Mouse (Mus musculus) liver, adult (tissue): ENCODE measurements around the gene Hivep1.

Experiments
- GATA4 ChIP-seq: IDR thresholded peaks from 2 replicates; pipeline ENCODE4 v1.6.1; 2014; ENCODE audit warnings: mild to moderate bottlenecking, low read length; ENCODE audit not compliant: insufficient replicate concordance

Hivep1 gene

DNA sequence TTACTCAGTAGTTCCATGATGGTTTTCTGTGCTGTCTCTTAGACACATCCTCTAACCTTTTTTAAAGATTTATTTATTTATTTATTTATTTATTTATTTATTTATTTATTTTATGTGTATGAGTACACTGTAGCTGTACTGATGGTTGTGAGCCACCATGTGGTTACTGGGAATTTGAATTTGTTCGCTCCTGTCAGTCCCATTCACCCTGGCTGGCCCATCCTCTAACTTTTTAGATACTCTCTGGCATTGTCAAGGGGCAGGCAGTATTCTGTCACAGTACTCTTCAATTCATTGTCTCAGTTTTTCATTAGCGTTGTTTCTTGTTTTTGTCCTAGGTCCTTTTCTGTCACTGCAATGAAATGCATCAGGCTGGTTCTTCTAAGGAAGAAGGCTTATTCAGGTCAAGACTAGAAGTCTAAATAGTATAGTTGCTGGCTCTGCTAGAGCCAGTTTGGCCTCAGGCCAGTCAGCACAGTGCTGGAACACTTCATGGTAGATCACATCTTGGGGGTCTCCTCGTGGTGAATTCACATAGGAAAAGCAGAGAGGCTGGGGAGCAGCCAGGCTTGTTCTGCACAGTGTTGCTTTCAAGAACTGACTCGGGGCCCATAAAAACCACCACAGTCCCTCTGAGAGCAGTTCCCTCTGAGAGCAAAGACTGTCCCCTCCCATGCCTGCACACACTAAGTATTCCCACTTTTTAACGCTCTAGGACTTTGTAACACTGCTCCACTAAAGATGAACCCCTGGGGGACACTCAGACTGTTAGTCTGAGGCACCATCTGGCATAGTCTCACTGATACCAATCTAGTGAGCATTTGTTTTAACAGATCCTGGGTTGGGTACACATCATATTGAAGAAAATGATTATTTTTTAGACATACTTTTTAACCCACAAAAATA is 70.2 kb downstream of the Hivep1 start:
- TF ChIP-seq GATA4 = no peak

- TF ChIP-seq GATA4 = no peak
These were observed 92.8 kb downstream of the Hivep1 start for GRCm38 (mm10) chr13:42144627-42145026.

DNA sequence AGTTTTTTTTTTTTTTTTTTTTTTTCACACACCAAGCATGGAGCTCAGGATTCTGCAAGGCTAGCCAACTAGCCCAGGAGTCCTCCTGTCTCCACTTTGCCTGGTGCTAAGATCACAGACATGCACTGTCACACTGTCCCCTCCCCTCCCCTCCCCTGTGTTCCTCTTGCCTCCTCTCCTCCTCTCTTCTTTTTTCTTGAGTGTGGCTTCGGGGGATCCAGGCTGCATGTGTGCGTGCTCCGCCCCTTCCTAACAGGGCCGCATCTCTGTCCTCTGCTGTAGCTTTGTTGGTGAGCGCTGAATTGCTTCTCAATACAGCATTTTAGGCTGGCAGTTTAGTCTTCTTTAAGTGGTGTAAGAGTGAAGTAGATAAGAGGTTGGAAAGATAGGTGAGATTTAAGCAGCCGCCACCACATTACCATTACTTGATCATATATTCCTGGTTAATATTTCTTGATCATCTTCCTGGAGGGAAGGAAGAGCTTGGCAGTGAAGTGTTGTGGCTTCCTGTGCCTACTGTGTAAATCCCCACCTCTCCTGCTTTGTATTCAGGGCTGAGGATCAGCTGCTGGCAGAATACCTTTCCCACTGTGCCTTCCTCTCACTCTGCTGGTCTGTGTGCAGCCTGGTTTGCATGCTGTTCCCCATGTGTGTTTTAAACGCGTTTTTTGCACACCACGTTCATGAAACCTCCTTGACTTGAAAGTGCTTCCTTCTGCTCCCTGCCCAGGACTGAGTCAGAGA is 97.7 kb downstream of the Hivep1 start:
- TF ChIP-seq GATA4 = no peak

DNA sequence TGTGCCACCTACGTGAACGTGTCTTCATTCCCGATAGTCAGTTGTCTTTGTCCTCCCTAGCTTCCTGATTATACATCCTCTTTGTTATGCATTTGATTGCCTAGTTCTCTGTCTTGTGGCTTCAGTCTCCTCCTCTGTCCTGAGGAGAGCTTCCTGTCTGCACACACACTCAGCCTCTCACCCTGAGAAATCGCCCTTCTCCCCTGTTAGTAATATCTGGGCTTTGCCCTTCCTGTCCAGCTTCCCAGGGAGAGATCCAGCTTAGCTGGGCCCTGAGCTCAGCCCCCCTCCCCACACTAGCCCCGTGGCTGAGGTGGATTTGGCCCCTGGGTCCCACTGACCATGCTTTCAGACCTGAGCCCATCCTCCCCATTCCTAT is 98.2 kb downstream of the Hivep1 start:
- TF ChIP-seq GATA4 = no peak

DNA sequence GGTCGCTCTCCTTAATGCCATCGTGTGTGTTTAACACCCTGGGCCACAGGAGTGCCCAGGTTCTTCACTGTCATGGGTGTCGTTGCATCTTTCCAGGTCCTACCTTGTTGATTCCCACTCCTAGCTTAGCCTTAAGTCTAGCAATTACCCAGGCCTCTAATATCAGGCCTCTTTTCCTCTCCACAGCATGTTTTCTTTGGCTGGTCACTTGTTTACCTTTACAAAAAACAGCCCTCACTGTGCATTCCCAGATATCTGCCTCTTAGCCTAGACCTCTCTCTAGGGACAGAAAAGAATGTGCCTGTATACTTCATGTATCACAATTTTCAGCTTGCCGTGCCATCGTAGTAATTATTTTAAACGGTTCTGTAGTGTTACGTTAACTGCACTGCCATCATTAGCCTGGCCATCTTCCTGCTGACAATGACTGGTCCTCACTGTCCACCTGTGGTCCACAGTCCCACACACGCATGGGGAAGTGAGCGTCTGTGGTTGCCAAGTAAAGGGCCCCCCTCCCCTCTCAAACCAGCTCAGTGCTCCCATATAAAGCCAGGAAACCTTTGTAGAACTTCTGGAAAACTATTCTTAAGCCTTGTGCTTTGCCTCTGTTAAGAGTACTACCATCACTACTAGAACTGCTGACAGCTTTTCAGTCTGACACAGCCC is 98.8 kb downstream of the Hivep1 start:
- no peak for TF ChIP-seq GATA4

DNA sequence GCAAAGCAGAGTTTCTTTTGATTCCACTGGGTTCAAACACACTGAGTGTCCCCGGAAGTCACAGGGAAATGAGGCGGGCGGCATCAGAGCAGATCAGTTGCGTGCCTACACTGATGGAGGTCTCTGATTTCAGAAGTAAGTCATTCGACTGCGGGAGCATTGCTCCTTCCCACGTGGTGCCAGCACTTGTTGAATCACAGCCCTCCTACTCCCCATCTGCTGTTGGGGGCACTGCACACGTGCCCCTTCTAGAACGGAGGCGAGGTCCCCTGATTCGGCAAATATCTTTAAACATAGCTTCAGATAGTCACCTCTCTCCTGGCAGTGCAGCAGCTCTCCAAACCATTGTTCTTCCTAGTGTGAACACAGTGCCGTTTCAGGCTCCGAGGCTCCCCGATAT is 106.4 kb downstream of the Hivep1 start:
- no peak for TF ChIP-seq GATA4

- no peak for TF ChIP-seq GATA4
These were observed 107.8 kb downstream of the Hivep1 start for GRCm38 (mm10) chr13:42159416-42160185.

DNA sequence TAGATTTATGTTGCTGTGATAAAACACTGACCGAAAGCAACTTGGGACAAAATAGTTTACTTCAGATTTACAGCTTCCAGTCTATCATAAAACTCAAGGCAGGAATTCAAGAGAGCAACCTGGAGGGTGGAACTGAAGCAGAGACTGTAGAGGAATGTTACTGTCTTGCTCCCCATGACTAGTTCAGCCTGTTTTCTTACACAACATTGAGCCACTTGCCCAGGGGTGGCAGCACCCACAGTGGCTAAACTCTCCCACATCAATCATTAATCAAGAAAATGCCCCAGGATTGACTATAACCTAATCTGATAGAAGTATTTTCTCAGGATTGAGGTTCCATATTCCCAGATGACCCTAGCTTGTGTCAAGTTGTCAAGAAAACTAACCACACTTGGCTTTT is 119.0 kb downstream of the Hivep1 start:
- TF ChIP-seq GATA4 = no peak

GRCm38 (mm10) chr13:42174827-42175420 is 123.1 kb downstream of the Hivep1 start:
- no peak for TF ChIP-seq GATA4

DNA sequence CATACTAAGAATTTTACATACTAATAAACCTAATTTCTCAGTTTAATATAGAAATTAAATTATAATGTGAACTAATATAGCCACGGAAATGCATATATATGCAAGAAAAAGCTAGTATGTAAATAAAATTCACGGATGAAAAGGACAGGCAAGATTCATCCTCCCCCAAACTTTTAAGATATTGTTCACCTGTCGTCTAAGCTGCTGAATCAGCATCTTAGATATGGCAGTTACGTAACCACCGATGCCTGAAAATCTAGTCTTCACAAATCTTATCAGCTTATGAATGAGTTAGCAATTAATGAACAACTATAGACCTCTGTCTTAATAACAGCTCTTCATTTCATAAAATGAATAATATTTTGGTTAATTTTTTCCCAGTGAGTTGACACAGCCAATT is 130.8 kb downstream of the Hivep1 start:
- no peak for TF ChIP-seq GATA4

GRCm38 (mm10) chr13:42184131-42184530 is 132.3 kb downstream of the Hivep1 start:
- no peak for TF ChIP-seq GATA4

DNA sequence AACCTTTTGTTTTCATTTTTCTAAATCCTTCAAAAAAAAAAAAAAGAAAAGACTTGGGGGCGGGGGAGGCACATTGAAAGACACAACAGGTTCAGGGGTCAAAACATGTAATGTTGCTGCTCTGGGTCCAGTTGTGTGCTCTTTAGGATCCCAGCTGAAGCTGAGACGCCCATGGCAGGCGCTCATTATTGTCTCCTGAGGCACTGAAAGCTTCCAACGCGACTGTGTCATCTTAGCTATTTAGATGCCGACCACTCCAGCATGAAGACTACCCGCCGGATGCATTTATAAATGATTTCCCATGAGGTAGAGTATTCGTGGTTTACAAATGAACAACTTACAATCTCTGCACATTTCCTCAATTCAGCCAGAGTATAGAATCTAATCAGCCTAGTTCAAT is 141.2 kb downstream of the Hivep1 start:
- no peak for TF ChIP-seq GATA4

- no peak for TF ChIP-seq GATA4
These were observed 143.8 kb downstream of the Hivep1 start for GRCm38 (mm10) chr13:42195671-42196070.

- TF ChIP-seq GATA4 = no peak
These were observed 145.8 kb downstream of the Hivep1 start for GRCm38 (mm10) chr13:42197656-42198055.

DNA sequence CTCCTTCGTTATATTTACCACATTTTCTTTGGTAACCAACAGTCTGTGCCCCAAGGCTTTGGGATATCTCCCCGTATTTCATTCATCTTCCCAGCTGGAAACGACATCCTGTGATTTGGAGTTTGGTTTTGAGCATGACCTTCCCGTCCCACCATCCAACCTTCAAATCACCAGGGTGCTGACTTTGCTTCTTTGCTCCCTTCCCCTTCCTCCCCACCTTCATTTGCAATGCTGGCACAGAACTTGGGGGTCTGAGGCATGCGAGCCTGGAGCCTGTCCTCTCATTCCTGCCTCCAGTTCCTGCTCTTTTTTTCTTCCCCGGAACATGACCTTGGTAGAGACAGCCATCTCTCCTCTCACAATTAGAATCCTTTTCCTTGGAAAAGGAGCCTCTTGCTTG is 161.7 kb downstream of the Hivep1 start:
- no peak for TF ChIP-seq GATA4
